Mouse (Mus musculus) cerebellum, adult 2 months (tissue): ENCODE results near the gene Dgkb.

Experiments
- CTCF ChIP-seq: fragments of 200-500 bp; IDR thresholded peaks from 2 replicates; pipeline ENCODE4 v1.5.1; 2011; ENCODE audit warnings: low read depth, mild to moderate bottlenecking, control low read depth, low read length, moderate library complexity, borderline replicate concordance; ENCODE audit not compliant: insufficient read depth
- POLR2A ChIP-seq: fragments of 200-500 bp; IDR thresholded peaks from 2 replicates; pipeline ENCODE4 v1.6.1; 2011; ENCODE audit warnings: low read length, control low read depth, borderline replicate concordance; ENCODE audit not compliant: insufficient read depth

DNA sequence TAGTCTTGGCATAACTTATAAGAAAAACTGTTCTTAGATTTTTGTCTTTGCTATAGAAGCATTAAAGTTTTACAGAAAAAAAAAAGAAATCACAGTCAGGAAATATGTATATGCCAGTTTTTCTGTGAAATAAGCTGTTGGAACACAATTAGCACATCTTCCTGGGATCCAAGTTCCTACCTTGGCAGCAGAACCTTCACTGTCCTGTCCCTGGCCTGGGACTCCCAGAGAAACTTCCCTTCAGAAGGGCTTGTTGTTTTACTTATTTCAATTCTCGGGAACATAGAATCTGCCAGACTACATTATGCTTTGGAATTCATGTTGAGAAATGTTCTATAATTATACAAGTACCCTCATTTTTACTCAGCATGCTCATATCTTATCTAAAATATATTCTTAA, 154.0 kb downstream of the Dgkb start:
- TF ChIP-seq CTCF (no peak), POLR2A (no peak)
